19 mouse cellular contexts compared by ENCODE assay signal in genomic region chr13:112095595-112096139, GRCm38 (mm10).
DNase-seq lines count a peak whose midpoint lies in the region; ATAC-seq and TF ChIP-seq lines count a peak whose summit lies in the region.
"Had no signal": no experiment of that assay in that cellular context is flagged by ENCODE, and none has a peak within 500 bp of the region (broad histone marks: within the 10 kb centered on the region; RNA-seq: fewer than 3 reads in every experiment).

No protein-coding gene starts in this region.

- H3K4me3 ChIP-seq in gastrocnemius, adult 2 months: no peak overlapping the region
- H3K4me3 ChIP-seq in heart, embryonic 16.5 days (ENCODE audit: low read length): no peak overlapping the region
- no peak overlapping the region for H3K4me3 ChIP-seq in stomach, embryonic 15.5 days (replicated peaks)
- no peak overlapping the region for H3K4me3 ChIP-seq in stomach, postnatal 0 days (ENCODE audit: low read depth, low read length)
- H3K4me3 ChIP-seq: embryonic facial prominence, embryonic 10.5 days; forebrain, embryonic 13.5 days; heart, embryonic 13.5 days; hindbrain, embryonic 10.5 days had no signal

- intact Hi-C loops in gastrocnemius, adult 2 months (cut with DNase I): no loop called here

- no peak overlapping the region for H3K9ac ChIP-seq in heart, embryonic 16.5 days (ENCODE audit: low read length)
- no peak overlapping the region for H3K9ac ChIP-seq in stomach, embryonic 15.5 days
- no peak overlapping the region for H3K9ac ChIP-seq in stomach, postnatal 0 days (ENCODE audit: low read length)
- H3K9ac ChIP-seq: forebrain, embryonic 13.5 days; heart, embryonic 13.5 days; hindbrain, embryonic 14.5 days had no signal

- no peak for DNase-seq in gastrocnemius, adult 2 months
- DNase-seq in gastrocnemius, adult 8-10 months (ENCODE audit: low spot score in 2 of 2): no peak
- DNase-seq in heart, adult 8-10 months (ENCODE audit: low spot score): no peak
- DNase-seq in stomach, postnatal 0 days (ENCODE audit: low spot score): no peak
- no peak for DNase-seq in embryo, embryonic 10.5 days (ENCODE audit: low spot score)
- DNase-seq: adrenal gland, postnatal 10 days; cerebellum, adult 11 months; cerebellum, adult 9-10 months; cerebellum, postnatal 36 days; gastrocnemius, postnatal 10 days; kidney, adult 2 months had no signal

- H3K27ac ChIP-seq in gastrocnemius, adult 2 months: peak overlapping the region; percentile 53; the same call in 1 of the 2 replicates
- peak overlapping the region; percentile 47; the same call in 1 of the 2 replicates for H3K27ac ChIP-seq in heart, embryonic 16.5 days (ENCODE audit: low read length)
- 0 out of 2 replicates have a peak overlapping the region, but pooled peaks have one; percentile 4 for H3K27ac ChIP-seq in stomach, embryonic 15.5 days
- no peak overlapping the region for H3K27ac ChIP-seq in stomach, postnatal 0 days (replicated peaks)
- H3K27ac ChIP-seq: embryonic facial prominence, embryonic 10.5 days; forebrain, embryonic 13.5 days; heart, embryonic 13.5 days; hindbrain, embryonic 10.5 days; hindbrain, embryonic 14.5 days had no signal

- no peaks in the 10 kb centered on the region for H3K27me3 ChIP-seq in heart, embryonic 16.5 days (ENCODE audit: control insufficient read depth, insufficient read depth, low read length)
- H3K27me3 ChIP-seq in stomach, embryonic 15.5 days (replicated peaks): no peaks in the 10 kb centered on the region
- H3K27me3 ChIP-seq in stomach, postnatal 0 days (ENCODE audit: control insufficient read depth, insufficient read depth, low read length): no peaks in the 10 kb centered on the region
- H3K27me3 ChIP-seq: forebrain, embryonic 13.5 days; heart, embryonic 13.5 days had no signal

- H3K4me1 ChIP-seq in heart, embryonic 16.5 days (ENCODE audit: control insufficient read depth, insufficient read depth, low read length): peaks cover 7% of the 10 kb centered on the region; the same call in 1 of the 2 replicates
- H3K4me1 ChIP-seq in stomach, embryonic 15.5 days: peaks cover 6% of the 10 kb centered on the region
- no peaks in the 10 kb centered on the region for H3K4me1 ChIP-seq in stomach, postnatal 0 days (replicated peaks; ENCODE audit: control insufficient read depth, insufficient read depth)

- TF ChIP-seq CTCF in gastrocnemius, adult 2 months (IDR thresholded peaks at IDR 0.05): no peak
- TF ChIP-seq CTCF in stomach, postnatal 0 days (IDR thresholded peaks at IDR 0.05; ENCODE audit: low read depth): no peak

- no peaks in the 10 kb centered on the region for H3K36me3 ChIP-seq in heart, embryonic 16.5 days (ENCODE audit: control insufficient read depth, insufficient read depth)
- H3K36me3 ChIP-seq in stomach, embryonic 15.5 days: no peaks in the 10 kb centered on the region
- H3K36me3 ChIP-seq in stomach, postnatal 0 days (ENCODE audit: control insufficient read depth, insufficient read depth, low read length): no peaks in the 10 kb centered on the region
- H3K36me3 ChIP-seq: embryonic facial prominence, embryonic 10.5 days; heart, embryonic 13.5 days; hindbrain, embryonic 10.5 days had no signal

- 73% methylated on average over 10 of the region's 10 CpGs for WGBS in heart, embryonic 16.5 days
- WGBS in stomach, embryonic 15.5 days: 87% methylated on average over 10 of the region's 10 CpGs
- WGBS in stomach, postnatal 0 days: 86% methylated on average over 10 of the region's 10 CpGs

- H3K4me2 ChIP-seq in heart, embryonic 16.5 days (ENCODE audit: low read depth, low read length): no peak overlapping the region
- no peak overlapping the region for H3K4me2 ChIP-seq in stomach, embryonic 15.5 days
- H3K4me2 ChIP-seq in stomach, postnatal 0 days (replicated peaks; ENCODE audit: low read depth): no peak overlapping the region
- H3K4me2 ChIP-seq: forebrain, embryonic 13.5 days; heart, embryonic 13.5 days; hindbrain, embryonic 14.5 days had no signal

- TF ChIP-seq EP300 in stomach, postnatal 0 days (optimal IDR thresholded peaks at IDR 0.05): no peak

- no peak for ATAC-seq in heart, embryonic 16.5 days (replicated peaks; ENCODE audit: extremely low read depth, insufficient read depth, low FRiP score)
- ATAC-seq in stomach, embryonic 15.5 days (ENCODE audit: insufficient read depth, low FRiP score, low read depth): no peak
- ATAC-seq in stomach, postnatal 0 days (ENCODE audit: low FRiP score, low TSS enrichment): no peak
- ATAC-seq: forebrain, embryonic 13.5 days; intestine, embryonic 16.5 days had no signal

- H3K9me3 ChIP-seq in heart, embryonic 16.5 days (replicated peaks; ENCODE audit: control insufficient read depth, low read length): no peaks in the 10 kb centered on the region
- no peaks in the 10 kb centered on the region for H3K9me3 ChIP-seq in stomach, embryonic 15.5 days
- no peaks in the 10 kb centered on the region for H3K9me3 ChIP-seq in stomach, postnatal 0 days (ENCODE audit: control insufficient read depth, low read length)
- H3K9me3 ChIP-seq: embryonic facial prominence, embryonic 10.5 days; forebrain, embryonic 13.5 days; heart, embryonic 13.5 days; hindbrain, embryonic 10.5 days had no signal
